Mouse (Mus musculus): Measurements from ENCODE around the gene Cmtm3. TPM values are rescaled to one million over a fixed set of nuclear protein-coding genes. Genes with fewer than 3 reads are reported as not detected.

The Cmtm3 gene
- polyA plus RNA-seq, 1 experiment: 19.8 TPM

DNA sequence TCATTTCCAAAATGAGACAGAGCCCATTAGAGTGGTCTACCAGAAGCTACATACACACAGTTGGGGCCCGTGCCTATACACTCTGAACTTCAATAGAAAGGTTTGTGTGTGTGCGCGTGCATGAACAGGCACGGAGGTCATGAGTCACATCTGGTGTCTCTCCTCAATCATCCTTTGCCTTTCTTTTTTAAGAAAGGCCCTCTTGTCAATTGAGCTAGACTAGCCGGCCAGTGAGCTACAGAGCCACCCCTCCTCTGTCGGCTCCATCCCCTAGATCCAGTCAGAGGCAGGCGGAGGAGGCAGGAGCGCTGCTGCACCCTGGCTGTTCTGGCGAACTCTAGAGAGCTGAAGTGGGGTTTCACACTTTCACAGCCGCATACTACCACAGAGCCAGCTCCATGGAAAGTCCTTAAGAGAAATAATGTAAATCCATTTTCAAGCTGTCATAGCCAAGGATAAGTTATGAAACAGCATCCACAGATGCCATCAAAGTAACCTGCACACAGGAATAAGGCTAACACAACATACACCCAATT, 40.2 kb downstream of the Cmtm3 start:
- Histone ChIP-seq H3K4me3 (ENCODE audit: insufficient read depth, low read length) (no peak overlapping the region), H3K4me1 (ENCODE audit: control insufficient read depth, insufficient read depth, low read length) (peaks cover 12% of the 10 kb centered on the region), H3K27ac (ENCODE audit: insufficient read depth, low read length) (no peak overlapping the region)
- TF ChIP-seq CTCF (IDR thresholded peaks at IDR 0.05; ENCODE audit: extremely low read depth, insufficient read depth, low read length): no peak
- no peak for TF ChIP-seq POLR2A (IDR thresholded peaks at IDR 0.05; ENCODE audit: extremely low read depth, insufficient read depth, low read length)

DNA sequence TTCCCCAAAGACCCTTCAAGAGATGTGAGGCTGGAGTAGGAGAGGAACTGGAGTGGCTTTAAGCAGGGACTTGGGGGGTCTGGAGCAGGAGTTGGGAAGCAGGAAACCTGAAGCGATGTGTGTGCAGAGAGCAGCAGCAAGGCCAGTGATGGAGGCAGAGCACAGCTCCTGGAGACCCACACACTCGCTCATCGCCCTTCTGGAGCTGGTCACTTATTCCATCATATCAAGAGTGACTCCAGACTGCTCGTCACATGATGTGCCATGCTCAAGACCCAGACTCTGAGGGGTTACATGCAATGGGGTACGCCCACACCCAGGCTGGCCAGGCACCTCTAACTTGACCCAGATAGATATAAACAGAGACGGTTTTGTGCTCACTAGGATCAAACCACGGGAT, 41.1 kb downstream of the Cmtm3 start:
- Histone ChIP-seq H3K4me3 (ENCODE audit: insufficient read depth, low read length) (no peak overlapping the region), H3K4me1 (ENCODE audit: control insufficient read depth, insufficient read depth, low read length) (peaks cover 8% of the 10 kb centered on the region), H3K27ac (ENCODE audit: insufficient read depth, low read length) (no peak overlapping the region)
- TF ChIP-seq CTCF (IDR thresholded peaks at IDR 0.05; ENCODE audit: extremely low read depth, insufficient read depth, low read length): no peak
- TF ChIP-seq POLR2A (IDR thresholded peaks at IDR 0.05; ENCODE audit: extremely low read depth, insufficient read depth, low read length): no peak

DNA sequence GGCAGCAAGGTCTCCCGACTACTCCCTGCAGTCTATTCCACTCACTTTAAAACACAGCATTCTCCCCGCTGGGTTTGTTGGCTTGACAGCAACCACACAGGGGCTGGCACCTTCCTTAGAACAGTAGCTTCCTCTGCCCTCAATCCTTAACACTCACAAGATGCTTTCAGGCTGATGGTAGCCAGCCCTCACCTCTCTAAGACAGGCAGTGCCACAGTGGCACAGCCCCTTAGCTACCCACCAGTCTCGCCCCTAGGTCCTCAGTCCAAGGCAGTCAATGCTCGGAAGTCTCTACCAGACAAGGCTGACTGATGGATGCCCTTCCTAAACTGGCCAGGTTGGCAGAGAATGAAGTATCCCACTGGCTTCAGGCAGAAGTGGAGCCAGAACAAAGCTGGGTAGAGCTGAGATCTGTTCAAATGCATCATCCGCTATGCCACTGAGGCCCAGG, 41.8 kb downstream of the Cmtm3 start:
- no peak overlapping the region for H3K27ac ChIP-seq (ENCODE audit: insufficient read depth, low read length)

DNA sequence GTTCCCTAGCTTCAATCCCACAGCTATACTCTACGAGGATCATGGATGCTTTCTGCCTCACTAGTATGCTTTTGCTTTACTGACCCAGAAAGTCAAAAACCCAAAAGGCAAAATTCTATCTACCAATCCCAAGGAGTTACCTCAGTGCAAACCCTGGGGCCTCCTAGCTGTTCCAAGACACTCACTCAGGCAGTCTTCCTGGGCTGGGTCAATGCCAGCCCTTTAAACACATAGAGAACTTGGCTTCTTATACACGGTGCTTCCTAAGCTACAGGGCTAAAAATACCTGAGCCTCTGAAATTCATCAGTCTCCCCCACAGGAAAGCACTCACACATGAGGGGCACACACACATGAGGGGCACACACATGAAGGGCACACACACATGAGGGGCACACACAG, 44.1 kb downstream of the Cmtm3 start:
- Histone ChIP-seq H3K4me1 (ENCODE audit: control insufficient read depth, insufficient read depth, low read length) (peaks cover 11% of the 10 kb centered on the region), H3K4me3 (ENCODE audit: insufficient read depth, low read length) (no peak overlapping the region), H3K27ac (ENCODE audit: insufficient read depth, low read length) (no peak overlapping the region)
- no peak for TF ChIP-seq POLR2A (IDR thresholded peaks at IDR 0.05; ENCODE audit: extremely low read depth, insufficient read depth, low read length)
- TF ChIP-seq CTCF (IDR thresholded peaks at IDR 0.05; ENCODE audit: extremely low read depth, insufficient read depth, low read length): no peak

More for the DNA sequence above, 41.8 kb downstream of the Cmtm3 start:
- Histone ChIP-seq H3K4me1 (ENCODE audit: control insufficient read depth, insufficient read depth, low read length) (peaks cover 7% of the 10 kb centered on the region), H3K4me3 (ENCODE audit: insufficient read depth, low read length) (no peak overlapping the region)
- TF ChIP-seq POLR2A (IDR thresholded peaks at IDR 0.05; ENCODE audit: extremely low read depth, insufficient read depth, low read length) (no peak), CTCF (IDR thresholded peaks at IDR 0.05; ENCODE audit: extremely low read depth, insufficient read depth, low read length) (no peak)

DNA sequence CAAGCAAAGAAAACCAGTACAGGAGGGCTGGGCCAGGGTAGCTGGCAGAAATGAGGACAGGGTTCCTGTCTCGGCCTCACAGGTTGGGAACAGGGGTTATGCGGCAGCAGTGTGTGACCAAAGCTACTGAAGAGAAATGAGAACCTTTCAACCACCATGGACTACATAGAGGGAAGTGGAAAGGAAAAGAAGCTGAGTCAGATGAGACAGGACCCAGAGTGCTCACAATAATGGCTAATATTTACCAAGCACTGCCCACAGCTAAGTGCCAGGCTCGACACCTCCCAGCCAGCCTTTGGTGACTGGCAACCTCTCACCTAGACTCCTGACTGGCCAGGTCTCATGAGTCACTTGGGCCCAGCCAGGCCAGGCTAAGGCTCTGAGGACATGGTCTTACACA, 44.8 kb downstream of the Cmtm3 start:
- Histone ChIP-seq H3K4me3 (ENCODE audit: insufficient read depth, low read length) (no peak overlapping the region), H3K4me1 (ENCODE audit: control insufficient read depth, insufficient read depth, low read length) (peaks cover 9% of the 10 kb centered on the region)
- TF ChIP-seq CTCF (IDR thresholded peaks at IDR 0.05; ENCODE audit: extremely low read depth, insufficient read depth, low read length) (no peak), POLR2A (IDR thresholded peaks at IDR 0.05; ENCODE audit: extremely low read depth, insufficient read depth, low read length) (no peak)

DNA sequence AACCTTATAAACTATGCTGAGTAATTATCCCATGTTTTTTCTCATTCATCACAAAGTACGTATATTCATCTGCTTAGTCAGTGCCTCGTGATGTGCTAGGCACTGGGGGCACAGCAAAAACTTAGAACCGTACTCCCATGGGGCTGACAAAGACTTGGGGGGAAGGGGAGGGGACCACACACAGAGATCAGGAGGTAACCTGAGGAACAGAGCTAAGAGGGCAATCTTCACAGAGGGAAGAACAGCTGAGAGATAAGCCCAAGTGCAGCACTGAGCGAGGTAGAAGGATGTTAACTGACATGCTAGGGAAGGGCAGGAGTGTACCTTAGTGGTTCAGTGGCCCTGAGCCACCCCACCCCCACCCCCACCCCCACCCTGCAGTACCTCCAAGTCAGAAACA, 47.5 kb downstream of the Cmtm3 start:
- no peak for TF ChIP-seq CTCF (IDR thresholded peaks at IDR 0.05; ENCODE audit: extremely low read depth, insufficient read depth, low read length)
- no peak for TF ChIP-seq POLR2A (IDR thresholded peaks at IDR 0.05; ENCODE audit: extremely low read depth, insufficient read depth, low read length)
- no peak overlapping the region for H3K27ac ChIP-seq (ENCODE audit: insufficient read depth, low read length)
- no peak overlapping the region for H3K4me3 ChIP-seq (ENCODE audit: insufficient read depth, low read length)
- peaks cover 7% of the 10 kb centered on the region for H3K4me1 ChIP-seq (ENCODE audit: control insufficient read depth, insufficient read depth, low read length)

More for the DNA sequence above, 44.8 kb downstream of the Cmtm3 start:
- H3K27ac ChIP-seq (ENCODE audit: insufficient read depth, low read length): no peak overlapping the region

DNA sequence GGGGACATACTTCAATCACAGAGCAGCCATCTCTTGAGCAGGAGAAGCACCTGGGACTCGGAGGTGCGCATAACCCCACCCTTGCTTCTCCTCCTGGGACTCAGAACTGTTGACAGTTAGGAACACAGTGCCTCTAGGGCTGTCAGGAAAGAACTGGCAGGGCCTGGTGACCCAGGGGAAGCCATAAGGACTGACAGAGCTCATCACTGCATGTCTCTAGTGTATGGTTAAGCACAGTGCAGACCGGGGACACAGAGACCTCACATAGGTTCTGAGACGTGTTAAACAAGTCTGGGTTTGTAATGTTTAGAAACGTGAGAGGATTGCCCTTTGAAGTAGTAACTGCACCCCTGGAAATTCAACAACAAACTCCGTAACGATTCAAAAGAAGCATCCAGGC, 48.3 kb downstream of the Cmtm3 start:
- TF ChIP-seq POLR2A (IDR thresholded peaks at IDR 0.05; ENCODE audit: extremely low read depth, insufficient read depth, low read length) (no peak), CTCF (IDR thresholded peaks at IDR 0.05; ENCODE audit: extremely low read depth, insufficient read depth, low read length) (no peak)
- H3K4me3 ChIP-seq (ENCODE audit: insufficient read depth, low read length): no peak overlapping the region
- peaks cover 6% of the 10 kb centered on the region for H3K4me1 ChIP-seq (ENCODE audit: control insufficient read depth, insufficient read depth, low read length)
- no peak overlapping the region for H3K27ac ChIP-seq (ENCODE audit: insufficient read depth, low read length)

DNA sequence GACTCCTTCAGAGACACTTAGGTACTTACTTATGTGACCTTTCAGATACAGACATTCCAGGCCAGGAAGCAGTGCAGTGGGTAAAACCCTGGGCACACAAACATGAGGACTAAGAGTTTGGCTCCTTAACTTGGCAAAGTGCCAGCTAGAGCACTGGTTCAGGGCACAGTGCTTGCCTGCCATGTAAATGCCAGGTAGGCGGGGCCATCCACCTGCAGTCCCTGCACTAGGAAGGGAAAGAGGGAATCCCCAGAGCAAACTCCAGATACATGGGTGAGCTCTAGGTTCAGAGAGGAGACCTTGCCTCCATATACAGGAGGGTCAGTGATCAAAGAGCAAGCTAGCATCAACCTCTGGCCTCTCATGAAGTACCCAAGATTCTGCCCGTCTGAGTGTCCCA, 48.8 kb downstream of the Cmtm3 start:
- Histone ChIP-seq H3K4me3 (ENCODE audit: insufficient read depth, low read length) (no peak overlapping the region), H3K27ac (ENCODE audit: insufficient read depth, low read length) (no peak overlapping the region), H3K4me1 (ENCODE audit: control insufficient read depth, insufficient read depth, low read length) (peaks cover 5% of the 10 kb centered on the region)
- TF ChIP-seq CTCF (IDR thresholded peaks at IDR 0.05; ENCODE audit: extremely low read depth, insufficient read depth, low read length): no peak
- TF ChIP-seq POLR2A (IDR thresholded peaks at IDR 0.05; ENCODE audit: extremely low read depth, insufficient read depth, low read length): no peak

DNA sequence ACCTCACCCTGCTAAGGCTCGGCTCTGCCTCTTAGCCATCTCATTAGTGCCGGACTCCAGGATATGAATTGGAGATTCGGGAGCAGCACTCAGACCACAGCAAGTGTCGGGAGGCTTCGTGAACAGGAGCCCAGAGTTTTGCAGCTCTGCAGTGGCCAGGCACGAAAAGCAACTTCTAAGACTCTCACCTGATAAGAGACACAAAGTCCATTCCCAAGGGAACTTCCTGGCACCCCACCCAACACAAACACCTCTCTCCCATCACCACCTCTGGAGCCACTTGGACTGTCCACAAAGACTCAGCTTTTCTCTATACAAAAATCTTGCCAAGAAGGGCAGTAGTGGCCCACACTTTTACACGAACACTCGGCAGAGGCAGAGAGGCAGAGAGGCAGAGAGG, 51.0 kb downstream of the Cmtm3 start:
- TF ChIP-seq CTCF (IDR thresholded peaks at IDR 0.05; ENCODE audit: extremely low read depth, insufficient read depth, low read length): no peak
- TF ChIP-seq POLR2A (IDR thresholded peaks at IDR 0.05; ENCODE audit: extremely low read depth, insufficient read depth, low read length): no peak
- peaks cover 5% of the 10 kb centered on the region for H3K4me1 ChIP-seq (ENCODE audit: control insufficient read depth, insufficient read depth, low read length)
- H3K4me3 ChIP-seq (ENCODE audit: insufficient read depth, low read length): no peak overlapping the region
- H3K27ac ChIP-seq (ENCODE audit: insufficient read depth, low read length): no peak overlapping the region

DNA sequence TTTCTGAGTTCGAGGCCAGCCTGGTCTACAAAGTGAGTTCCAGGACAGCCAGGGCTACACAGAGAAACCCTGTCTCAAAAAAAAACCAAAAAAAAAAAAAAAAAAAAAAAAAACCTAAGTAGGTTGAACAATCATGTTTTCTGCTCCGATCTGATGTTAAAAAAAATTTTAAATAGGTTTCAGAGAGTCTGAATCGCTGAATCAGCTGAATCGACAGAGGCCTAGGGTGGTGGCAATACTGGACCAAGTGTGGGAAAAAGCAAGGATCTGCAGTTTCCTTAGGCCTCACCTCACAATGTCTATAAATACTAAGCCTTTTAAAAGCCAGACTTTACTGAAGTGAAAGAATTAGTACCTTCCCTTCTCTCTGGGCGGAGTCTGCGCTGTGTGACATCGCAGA, 53.9 kb downstream of the Cmtm3 start:
- Histone ChIP-seq H3K27ac (ENCODE audit: insufficient read depth, low read length) (no peak overlapping the region), H3K4me3 (ENCODE audit: insufficient read depth, low read length) (peak overlapping the region; percentile 64; the same call in 1 of the 2 replicates), H3K4me1 (ENCODE audit: control insufficient read depth, insufficient read depth, low read length) (peaks cover 1% of the 10 kb centered on the region; the same call in 1 of the 2 replicates)
- TF ChIP-seq CTCF (IDR thresholded peaks at IDR 0.05; ENCODE audit: extremely low read depth, insufficient read depth, low read length): no peak
- no peak for TF ChIP-seq POLR2A (IDR thresholded peaks at IDR 0.05; ENCODE audit: extremely low read depth, insufficient read depth, low read length)

Measured in cortical plate, adult 2 months (tissue).